Mouse (Mus musculus): ENCODE results near the gene Mrpl54.

The Mrpl54 gene

DNA sequence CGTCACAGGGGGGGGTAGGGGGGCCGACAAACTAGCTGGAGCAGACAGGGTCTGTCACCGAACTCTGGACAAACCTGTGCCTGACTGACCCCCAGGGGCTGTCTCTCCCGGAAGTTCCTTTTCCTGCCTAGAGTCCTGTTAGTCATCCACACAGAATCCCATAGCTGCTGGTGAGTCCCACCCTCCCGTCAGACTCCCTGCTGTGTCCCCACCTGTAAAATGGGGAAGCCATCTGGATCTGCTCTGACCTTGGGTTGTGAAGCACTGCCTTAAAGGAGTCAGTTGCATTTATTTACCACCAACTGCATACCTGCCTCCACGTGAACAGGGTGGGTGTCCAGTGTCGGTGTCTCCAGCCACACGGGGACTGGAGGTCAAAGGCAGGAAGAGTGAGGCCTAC is 27.7 kb upstream of the Mrpl54 start:
- DNase-seq (ENCODE audit: low read depth, low spot score) = peak; percentile 60

DNA sequence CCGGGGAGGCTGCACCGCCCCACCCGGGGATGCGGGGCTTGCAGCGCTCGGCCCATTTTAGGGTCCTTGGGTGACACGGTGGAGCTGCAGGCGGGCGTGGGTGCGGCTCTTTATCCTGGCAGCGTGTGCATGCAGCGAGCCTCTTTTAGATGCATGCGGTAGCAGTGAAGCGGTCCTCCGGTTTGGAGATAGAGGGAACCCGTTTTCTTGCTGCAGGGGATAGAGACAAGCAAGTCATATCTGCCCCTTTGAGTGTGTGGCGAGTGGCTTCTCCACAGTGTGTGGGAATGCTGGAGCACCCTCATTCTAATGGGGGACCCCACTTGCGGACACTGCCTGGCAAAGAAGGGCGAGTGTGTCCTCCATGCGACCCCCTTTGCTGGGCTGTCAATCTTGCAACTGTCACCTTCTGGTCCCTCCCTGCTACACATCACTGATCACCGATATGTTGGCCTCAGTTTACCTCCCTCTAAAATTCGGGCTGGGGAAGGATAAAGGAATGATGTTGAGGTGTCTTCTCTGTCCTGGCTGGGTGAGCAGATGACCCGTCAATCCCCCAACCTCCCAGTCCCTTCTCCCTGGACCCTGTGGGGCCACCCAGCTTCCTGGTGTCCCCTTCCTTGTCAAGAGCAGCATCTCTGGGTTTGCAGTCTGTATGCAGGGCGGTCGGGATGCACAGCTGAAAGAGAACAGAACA is 26.7 kb upstream of the Mrpl54 start:
- DNase-seq (ENCODE audit: low read depth, low spot score) = no peak

DNA sequence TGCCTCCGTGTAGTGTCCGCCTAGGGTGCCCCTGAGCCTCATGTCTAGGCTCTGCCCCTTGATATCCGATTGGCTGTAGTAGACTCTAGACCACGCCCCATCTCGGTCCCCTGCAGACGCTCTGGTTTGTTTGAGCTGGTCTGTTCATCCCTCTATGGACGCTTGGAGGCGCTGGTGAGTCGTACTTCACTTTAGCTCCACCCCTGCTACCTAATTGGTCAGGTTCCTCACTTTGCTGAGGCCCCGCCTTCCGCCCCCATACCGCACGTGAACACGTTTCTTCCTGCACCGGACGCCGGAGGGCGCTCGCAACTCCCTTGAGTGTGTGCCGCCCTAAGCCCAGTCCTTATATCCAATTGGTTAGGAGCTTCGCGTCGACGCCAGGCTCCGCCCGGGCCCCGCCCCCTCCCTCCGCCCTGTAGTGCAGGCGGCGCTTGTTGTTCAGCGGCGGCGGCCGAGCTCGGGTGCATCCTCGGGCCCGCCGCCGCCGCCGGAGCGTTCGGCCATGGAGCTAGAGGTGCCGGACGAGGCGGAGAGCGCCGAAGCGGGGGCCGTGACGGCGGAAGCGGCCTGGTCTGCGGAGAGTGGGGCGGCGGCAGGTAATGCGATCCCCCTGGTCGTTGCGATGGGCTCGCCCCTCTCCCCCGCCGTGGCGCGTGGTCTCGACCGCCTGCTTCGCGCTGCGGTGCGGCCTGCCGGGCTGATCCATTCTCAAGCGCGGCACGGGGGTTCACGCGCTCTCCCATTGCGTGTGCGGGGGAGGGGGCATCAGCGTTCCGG is 26.0 kb upstream of the Mrpl54 start, which contains the start of gene Pip5k1c:
Gene Pip5k1c, plus strand, starts transcription at position 410 of the 780 bp plus-strand sequence.
- peak; percentile 100 for DNase-seq (ENCODE audit: low read depth, low spot score)

DNA sequence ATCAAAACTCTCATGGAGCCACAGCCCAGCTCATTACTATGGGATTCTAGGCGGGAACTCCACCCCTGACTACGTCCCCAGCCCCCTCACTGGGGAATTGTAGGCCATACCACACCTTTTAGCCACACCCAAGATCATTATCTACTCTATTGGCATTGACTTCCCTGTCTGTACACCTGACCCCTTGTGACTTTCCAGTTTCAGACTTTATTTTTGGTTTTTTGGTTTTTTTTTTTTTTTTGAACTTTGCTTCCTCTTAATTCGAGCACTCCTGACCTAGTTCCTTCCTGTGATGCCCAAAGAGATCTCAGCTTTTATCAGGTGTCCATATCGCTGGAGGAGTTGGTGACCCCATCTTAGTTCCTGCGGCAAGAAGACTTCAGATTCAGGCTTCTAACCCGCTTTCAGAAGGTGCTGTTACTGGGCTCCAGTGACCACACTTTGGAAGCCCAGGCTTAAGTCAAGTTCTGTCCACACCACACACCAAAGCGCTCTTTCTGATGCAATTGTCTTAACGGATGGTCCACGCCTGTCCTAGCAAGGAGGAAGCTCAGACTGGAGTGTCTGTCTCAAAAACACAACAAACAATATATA is 24.9 kb upstream of the Mrpl54 start, which contains the start of gene Tjp3:
Gene Tjp3, minus strand, starts transcription at position 71 of the 594 bp plus-strand sequence.
- DNase-seq (ENCODE audit: low read depth, low spot score) = no peak

DNA sequence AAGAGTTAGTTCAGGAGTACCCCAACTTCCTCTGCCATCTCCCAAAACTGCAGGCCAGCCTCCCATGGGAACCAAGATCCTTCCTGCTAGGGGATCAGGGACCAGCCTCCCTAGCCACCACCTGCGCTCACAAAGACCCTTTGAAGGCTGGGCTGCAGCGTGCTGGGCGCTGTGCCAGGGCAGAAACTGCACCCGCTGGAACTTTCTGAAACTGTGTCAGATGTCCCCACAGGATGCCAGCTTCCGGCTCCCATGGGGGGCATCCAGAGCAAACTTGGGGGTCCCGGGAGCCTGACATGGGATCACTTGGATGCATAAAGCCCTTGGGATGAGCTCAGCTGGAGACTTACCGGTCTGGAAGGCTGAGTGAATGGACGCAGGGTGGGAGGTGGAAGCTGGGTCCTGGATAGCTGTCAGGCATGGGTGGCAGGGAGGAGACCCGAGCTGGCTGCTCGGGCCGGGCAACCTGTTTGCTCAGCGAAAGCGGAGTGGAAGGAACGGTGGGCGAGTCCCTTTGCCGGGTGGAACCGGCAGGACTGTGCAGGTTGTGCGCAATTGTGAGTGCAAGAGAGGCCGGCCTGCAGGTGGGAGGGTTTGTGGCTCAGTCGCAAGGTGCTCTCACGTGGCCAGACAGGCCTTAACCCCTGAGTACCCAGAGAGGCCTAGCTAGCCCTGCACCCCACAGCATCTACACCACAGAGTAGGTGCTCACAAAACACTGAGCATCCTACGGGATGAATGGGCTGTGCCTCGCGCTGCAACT is 24.1 kb upstream of the Mrpl54 start:
- DNase-seq (ENCODE audit: low read depth, low spot score) = peak; percentile 57

DNA sequence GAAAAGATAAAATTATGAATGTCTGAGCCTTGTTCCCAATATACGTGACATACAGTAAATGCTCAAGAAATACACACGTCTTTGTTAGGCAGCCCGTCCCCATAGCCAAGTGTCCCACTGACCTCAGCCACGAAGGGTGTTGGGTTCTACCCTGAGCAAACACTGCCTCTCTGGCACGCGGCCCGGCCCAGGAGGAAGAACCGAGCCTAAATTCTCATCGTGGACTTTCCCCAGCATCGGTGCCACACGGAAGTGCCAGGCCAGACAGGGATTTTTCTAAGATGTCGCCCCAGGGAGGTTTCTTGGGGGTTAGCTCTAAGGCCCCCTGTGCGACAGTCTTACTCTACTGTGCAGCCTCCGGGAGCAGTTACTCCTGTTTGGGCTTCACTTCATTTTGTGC is 23.1 kb upstream of the Mrpl54 start:
- DNase-seq (ENCODE audit: low read depth, low spot score) = no peak

DNA sequence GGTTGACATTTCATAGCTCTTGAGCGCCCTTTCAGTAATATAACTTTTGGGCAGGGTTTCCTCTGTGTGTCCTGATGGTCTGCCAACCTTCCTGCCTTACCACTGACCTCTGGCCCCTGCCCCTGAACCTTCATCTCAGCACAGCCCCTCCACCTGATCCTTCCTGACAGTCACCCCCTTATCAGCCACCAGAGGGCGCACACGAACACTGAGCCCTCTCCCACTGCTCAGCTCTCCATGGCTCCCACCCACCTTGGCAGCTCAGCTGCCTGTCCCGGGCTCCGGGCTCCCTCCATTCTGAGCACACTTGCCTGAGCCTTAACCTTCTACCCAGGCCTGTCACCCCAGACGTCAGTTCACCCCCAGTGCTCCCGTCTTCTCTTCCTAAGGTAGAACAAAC is 22.5 kb upstream of the Mrpl54 start:
- DNase-seq (ENCODE audit: low read depth, low spot score) = peak; percentile 87

DNA sequence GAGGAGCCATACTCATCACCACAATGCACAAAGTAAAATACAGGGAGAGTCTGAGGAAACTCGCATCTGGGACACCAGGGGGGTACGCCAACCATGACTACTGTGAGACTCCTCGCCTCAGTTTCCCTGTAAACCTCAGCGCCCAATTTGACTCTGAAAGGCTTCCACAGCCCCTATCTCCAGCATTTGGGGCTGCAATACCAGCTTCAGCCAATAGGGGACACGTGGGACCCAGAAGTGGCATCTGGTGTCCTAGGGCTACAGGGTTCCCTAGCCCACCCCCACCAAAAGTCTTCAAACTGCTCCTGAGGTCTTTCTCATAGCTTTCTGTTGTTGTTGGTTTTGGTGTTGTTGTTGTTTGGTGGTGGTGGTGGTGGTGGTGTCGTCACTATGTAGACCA is 21.9 kb upstream of the Mrpl54 start:
- DNase-seq (ENCODE audit: low read depth, low spot score) = peak; percentile 82

DNA sequence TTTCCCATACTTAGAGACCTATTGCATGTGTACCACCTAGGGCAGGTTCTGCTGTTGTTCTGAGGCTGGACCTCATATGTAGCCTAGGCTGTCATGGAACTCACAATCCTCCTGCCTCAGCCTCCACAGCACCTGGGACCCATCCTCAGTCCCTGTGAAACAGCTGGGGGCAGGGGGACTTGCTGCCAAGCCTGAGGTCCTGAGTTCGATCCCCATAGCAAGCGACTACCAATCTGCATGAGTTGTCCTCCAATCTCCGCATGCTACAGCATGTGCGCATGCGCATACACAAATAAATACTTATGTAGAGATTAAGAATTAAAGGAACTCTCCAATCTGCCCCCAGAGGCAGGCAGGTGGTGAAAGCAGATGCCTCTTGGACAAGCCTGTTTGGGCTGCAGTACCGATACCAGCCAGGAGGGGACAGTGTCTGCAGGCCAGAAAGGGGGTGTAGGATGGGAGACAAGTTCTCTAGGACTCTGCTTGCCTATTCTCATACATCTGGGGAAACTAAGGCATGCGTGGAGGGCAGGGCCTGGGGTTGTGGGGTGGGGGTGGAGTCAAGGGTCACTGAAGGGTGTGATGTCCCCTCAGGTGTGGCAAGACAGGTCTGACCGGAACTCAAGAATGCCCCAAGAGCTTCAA is 20.9 kb upstream of the Mrpl54 start:
- DNase-seq (ENCODE audit: low read depth, low spot score) = peak; percentile 87

DNA sequence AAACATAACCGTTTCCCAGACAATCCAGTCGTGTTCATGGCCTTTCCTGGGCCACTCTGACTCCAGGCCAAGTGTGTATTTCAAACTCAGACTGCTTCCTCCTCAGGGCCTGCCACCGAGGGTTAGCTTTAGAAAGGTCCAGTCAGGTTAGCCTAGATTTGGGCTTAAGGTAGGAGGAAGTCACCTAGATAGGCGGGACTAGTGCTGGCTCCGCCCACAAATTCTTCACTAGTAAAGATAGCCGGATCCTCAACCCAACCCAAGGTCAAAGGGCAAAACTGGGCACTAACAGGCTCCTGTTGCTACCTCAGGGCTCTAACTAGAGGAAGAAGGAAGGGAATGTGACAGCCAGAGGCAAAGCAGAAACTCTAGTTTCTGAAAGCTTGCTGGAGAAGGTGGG is 19.9 kb upstream of the Mrpl54 start:
- DNase-seq (ENCODE audit: low read depth, low spot score) = peak; percentile 74

DNA sequence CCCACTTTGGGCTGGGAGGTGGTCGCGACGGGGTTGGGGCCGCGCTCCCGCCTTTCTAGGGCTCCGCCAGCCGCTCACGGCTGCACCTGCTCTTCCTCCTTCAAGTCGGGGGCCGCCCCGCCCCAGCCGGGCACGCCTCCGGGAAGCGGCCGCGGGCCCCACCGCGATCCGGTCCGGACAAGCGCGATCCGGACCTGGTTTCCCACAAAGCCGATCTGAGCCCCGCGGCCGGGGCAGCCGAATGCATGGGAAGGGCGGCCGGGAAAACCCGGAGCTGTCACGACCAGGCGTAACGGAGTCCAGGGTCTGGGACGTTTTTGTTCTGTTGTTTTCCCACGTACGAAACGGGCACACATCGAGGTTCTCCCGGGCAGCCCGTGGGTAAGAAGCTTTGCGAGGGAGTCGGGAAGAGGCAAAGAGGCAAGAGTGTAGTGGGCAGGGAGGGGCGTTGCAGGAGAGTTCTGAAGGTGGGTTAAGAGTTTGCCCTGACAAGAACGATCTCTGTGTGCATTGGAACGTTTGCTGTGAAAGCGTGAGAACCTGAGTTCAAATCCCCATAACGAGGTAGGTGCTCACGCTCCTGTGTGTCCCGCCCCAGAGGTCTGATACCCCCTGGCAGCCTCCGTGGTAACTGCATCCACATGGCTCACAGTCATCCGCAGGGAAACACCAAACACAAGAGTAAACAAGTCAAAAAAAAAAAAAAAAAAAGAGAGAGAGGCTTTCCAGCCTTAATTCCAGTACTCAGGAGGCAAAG is 19.1 kb upstream of the Mrpl54 start:
- peak; percentile 93 for DNase-seq (ENCODE audit: low read depth, low spot score)

DNA sequence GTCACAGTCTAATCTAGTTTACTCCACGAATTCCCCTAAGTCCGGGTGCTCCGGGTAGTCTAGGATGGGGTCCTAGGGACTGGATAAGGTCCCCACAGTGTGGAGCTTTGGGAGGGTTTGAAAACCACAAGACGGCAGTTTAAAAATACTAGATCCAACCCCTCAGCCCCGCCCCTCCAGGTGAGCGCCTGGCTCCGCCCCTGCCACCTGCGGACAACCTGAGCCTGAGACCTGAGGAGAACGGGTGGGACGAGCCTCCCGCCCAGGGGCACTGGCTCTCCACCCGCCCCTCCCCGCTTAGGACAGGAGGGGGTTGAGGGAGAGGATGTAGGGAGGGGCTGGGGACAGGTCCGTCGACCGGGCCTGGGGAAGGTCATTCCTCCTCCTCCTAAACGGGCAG is 18.0 kb upstream of the Mrpl54 start:
- no peak for DNase-seq (ENCODE audit: low read depth, low spot score)

DNA sequence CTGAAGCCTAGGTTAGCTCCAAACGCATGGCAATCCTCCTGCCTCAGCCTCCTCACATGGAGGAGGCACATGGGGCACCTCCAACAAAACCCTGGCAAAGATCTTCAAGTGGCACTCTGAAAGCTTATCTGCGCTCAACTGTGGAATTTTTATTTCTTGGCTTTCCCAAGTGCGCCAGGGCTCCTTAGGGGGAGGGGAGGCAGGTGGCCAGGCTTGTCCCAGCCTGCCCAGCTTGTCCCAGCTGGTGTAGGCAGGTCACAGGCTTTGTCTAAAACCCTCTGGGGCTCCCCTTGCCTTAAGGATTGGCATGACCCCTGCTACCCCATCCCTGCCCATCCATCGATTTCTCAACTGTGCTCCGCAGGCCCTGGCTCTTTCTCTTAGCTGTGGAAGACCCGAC is 17.5 kb upstream of the Mrpl54 start:
- DNase-seq (ENCODE audit: low read depth, low spot score) = no peak

DNA sequence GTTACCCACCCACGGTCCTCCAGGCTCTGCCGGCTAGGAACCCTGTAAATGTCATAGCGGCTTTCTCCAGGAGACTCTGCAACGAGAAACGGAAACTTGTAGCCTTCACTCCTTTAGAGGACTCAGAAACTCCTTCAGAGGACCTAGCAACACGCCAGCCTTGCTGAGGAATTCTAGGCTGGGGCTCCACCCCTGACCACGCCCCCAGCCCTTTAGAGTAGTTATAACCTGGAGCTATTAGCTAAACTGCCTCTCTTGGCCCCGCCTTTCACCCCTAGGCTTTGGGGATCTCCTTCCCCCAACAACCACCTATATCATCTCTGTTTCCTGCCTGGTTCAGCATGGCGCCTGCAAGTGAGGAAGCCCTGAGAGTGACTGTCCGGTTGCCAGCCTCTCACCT is 12.8 kb upstream of the Mrpl54 start:
- peak; percentile 91 for DNase-seq (ENCODE audit: low read depth, low spot score)

DNA sequence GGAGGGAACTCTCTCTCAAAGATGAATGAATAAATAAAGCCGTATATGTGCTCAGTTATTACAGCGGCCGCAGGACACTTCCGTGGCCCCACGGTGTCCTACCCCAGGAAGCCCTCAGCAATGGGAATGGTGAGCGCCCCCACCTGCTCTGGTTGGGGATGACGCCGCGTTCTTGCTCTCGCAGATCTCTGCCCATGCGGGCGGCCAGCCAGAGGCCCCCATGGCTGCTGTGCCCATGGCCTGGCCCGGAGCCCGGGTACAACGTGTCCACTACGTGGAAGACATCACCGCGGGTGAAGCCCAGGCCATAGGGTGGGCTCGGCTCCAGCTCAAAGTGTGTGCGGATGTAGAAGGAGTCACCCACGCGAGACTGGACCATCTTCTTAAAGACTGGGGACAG is 10.9 kb upstream of the Mrpl54 start:
- DNase-seq (ENCODE audit: low read depth, low spot score) = no peak

DNA sequence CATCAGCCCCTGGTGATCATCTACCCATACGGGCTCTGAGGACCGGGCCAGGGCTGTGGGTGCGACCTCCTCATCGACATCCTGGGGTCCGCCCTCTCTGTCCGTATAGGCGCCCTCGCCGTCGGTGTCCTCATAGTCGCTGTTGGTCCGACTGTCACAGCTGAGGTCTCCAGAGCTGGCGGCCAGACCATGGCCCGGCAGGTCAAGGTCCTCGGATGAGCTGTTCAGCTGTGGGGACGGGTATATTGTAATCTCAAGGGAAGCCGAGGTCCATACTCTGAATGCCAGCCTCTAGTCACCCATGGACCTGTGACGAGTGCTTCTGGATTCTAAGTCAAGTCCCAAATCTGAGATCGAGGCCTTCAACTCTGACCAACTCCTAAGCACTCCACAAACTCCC is 7.1 kb upstream of the Mrpl54 start:
- DNase-seq (ENCODE audit: low read depth, low spot score) = no peak

DNA sequence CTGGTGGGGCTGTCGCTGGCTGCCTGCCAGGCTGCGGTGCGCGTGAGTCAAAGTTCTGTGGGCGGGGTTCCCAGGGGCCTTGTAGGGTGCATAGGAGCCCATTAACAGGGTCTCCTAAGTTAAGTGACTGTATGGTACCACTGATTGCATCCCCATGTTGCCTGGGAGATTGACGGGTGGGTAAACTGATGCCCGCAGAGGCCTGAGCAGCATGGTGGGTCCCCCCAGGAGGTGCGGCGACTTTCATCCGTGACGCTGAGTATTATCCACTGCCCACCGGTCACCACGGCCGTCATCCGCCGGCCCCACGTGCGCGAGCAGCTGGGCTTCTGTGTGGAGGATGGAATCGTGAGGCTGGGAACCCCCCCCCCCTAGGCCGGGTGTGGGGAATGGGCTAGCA is 5.6 kb upstream of the Mrpl54 start:
- no peak for DNase-seq (ENCODE audit: low read depth, low spot score)

DNA sequence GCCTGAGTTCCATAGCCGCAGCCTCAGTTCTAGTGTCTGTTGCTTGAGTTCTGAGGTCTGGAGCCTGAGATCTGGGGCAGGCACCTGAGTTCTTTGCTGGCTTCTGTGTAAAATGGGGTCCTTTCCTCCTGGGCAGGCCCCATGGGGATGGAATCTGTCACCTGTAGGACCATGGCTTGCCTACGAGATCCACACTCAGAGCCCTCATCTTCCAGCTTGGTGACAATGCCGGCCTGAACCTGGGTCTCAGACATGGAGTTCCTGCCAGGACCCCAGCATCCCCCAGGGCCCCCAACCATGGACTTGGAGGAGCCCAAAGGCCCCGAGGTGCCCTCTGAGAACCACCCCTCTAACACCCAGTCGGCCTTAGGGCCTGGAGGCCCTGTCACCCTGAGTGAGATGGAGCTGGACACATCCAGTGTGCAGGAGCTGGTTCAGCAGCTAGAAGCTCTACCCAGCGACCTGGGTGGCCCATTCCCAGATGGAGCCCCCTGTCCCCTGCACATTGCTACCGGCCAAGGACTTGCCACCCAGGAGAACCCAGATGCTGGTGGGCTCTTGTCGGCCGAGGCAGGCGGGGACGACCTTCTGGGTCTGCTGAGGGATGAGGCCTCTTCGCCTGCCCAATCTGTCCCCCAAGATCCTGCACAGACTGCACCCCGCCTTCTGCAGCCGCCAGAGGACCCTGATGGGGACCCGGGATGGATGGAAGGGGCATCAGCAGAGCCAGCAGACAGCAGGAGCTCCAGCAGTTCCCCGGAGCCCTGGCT is 2.1 kb upstream of the Mrpl54 start:
- no peak for DNase-seq (ENCODE audit: low read depth, low spot score)

DNA sequence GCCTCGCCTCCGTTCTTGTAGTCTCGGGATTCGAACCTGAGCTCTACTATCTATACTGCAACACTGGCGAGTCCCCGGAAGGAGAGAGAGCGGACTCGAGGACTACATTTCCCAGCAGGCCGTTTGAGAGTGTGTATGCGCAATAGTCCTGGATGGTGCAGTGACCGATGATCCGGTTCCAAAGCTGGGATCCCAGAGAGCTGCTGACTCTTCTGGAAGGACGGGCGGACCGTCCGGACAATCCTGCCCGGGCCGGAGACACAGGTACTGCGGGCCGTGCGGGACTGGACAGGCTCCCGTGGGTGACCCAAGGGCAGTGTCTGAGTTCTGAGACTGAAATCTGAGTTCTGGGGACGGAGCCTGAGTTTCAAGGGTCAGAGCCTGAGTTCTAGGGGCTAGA is 1.3 kb upstream of the Mrpl54 start:
- peak; percentile 90 for DNase-seq (ENCODE audit: low read depth, low spot score)

DNA sequence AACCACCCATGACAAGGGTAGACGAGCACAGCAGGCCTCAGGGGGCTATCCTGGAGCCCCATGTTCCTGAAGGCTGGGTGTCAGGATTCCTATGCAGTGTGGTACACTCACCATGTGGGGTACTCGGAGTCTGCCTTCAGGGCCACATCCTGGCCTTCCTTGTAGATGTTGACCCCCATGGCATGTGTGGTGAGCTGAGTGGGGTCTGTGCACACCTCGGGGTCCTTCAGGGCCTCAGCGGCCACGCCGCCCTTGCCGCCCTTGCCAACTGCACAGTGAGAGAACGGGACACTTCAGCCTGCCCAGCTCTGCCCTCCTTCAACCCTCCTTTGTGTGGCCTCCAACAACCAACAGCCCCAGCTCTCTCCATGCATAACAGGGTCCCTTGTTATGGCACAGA is 1.2 kb downstream of the Mrpl54 start:
- no peak for DNase-seq (ENCODE audit: low read depth, low spot score)
